Mouse (Mus musculus) gastrocnemius, adult 2 months (tissue): Measurements from ENCODE around the gene Alg9. TPM values are rescaled to one million over a fixed set of nuclear protein-coding genes. Genes with fewer than 3 reads are reported as not detected.
A peak's percentile ranks its signal among the peaks of the same experiment; 100 is the strongest.
"Not testable (repeated sequence)": the region's sequence is repeated elsewhere in the genome, so short reads cannot be mapped to it uniquely, and the experiment has no call there.

Source experiments
- DNase-seq: peaks from one replicate; pipeline ENCODE4 v3.0.0; 2022
- H3K27ac ChIP-seq: fragments of 200-600 bp; 2 replicates; pipeline ENCODE4 v1.8.1; 2022; ENCODE audit warnings: mild to moderate bottlenecking
- H3K4me3 ChIP-seq: fragments of 200-600 bp; 2 replicates; pipeline ENCODE4 v1.8.1; 2022; ENCODE audit warnings: mild to moderate bottlenecking, moderate library complexity
- CTCF ChIP-seq: fragments of 200-600 bp; IDR thresholded peaks from 2 replicates; pipeline ENCODE4 v1.8.1; 2022; ENCODE audit warnings: antibody characterized with exemption, mild to moderate bottlenecking, moderate library complexity
- intact Hi-C: fragments of 180-260 bp; cut with DNase I; formaldehyde crosslinking; loops from one replicate; pipeline ENCODE4 v1.15.1; 2025
- total RNA-seq, 2 experiments: library from RNA; stranded (reverse); gene quantifications; 2 replicates each; pipeline ENCODE4 v1.2.3; 2021

Alg9 gene
- total RNA-seq, 2 experiments from 2014 or later: 7.8 to 11.2 TPM

GRCm38 (mm10) chr9:50809146-50809545 is 34.3 kb downstream of the Alg9 start:
- intact Hi-C loops: no loop called here
- no peak for TF ChIP-seq CTCF
- Histone ChIP-seq H3K4me3 (peak overlapping the region; percentile 26; the same call in 1 of the 2 replicates), H3K27ac (peak overlapping the region; percentile 94)
- DNase-seq: peak; percentile 70

- intact Hi-C loops: no loop called here
- DNase-seq: no peak
- Histone ChIP-seq H3K4me3 (no peak overlapping the region), H3K27ac (peak overlapping the region; percentile 94)
- no peak for TF ChIP-seq CTCF
These were observed 36.4 kb downstream of the Alg9 start for GRCm38 (mm10) chr9:50811187-50811586.

- no peak for TF ChIP-seq CTCF
- Histone ChIP-seq H3K27ac (peak overlapping the region; percentile 94; the same call in 1 of the 2 replicates), H3K4me3 (no peak overlapping the region)
- DNase-seq: no peak
- intact Hi-C loops: no loop called here
These were observed 36.9 kb downstream of the Alg9 start for GRCm38 (mm10) chr9:50811746-50812145.

GRCm38 (mm10) chr9:50813796-50814195 is 39.0 kb downstream of the Alg9 start:
- intact Hi-C loops: no loop called here
- H3K27ac ChIP-seq: no peak overlapping the region
- no peak for TF ChIP-seq CTCF
- DNase-seq: no peak
- no peak overlapping the region for H3K4me3 ChIP-seq

GRCm38 (mm10) chr9:50815666-50816065 is 40.8 kb downstream of the Alg9 start:
- TF ChIP-seq CTCF: no peak
- intact Hi-C loops: no loop called here

GRCm38 (mm10) chr9:50816512-50816911 is 41.7 kb downstream of the Alg9 start:
- no peak for TF ChIP-seq CTCF
- Histone ChIP-seq H3K4me3 (no peak overlapping the region), H3K27ac (no peak overlapping the region)
- intact Hi-C loops: no loop called here
- no peak for DNase-seq

More at GRCm38 (mm10) chr9:50815666-50816065, 40.8 kb downstream of the Alg9 start:
- DNase-seq: no peak
- Histone ChIP-seq H3K27ac (no peak overlapping the region), H3K4me3 (no peak overlapping the region)

GRCm38 (mm10) chr9:50818050-50818449 is 43.2 kb downstream of the Alg9 start:
- intact Hi-C loops: no loop called here
- no peak for TF ChIP-seq CTCF
- Histone ChIP-seq H3K27ac (no peak overlapping the region), H3K4me3 (no peak overlapping the region)
- no peak for DNase-seq

GRCm38 (mm10) chr9:50819716-50820115 is 44.9 kb downstream of the Alg9 start:
- intact Hi-C loops: no loop called here
- Histone ChIP-seq H3K4me3 (no peak overlapping the region), H3K27ac (no peak overlapping the region)
- no peak for DNase-seq
- no peak for TF ChIP-seq CTCF

- TF ChIP-seq CTCF: no peak
- intact Hi-C loops: no loop called here
- no peak overlapping the region for H3K4me3 ChIP-seq
- no peak overlapping the region for H3K27ac ChIP-seq
- DNase-seq: no peak
These were observed 46.8 kb downstream of the Alg9 start for GRCm38 (mm10) chr9:50821651-50822050.

GRCm38 (mm10) chr9:50822216-50822615 is 47.4 kb downstream of the Alg9 start:
- no peak for DNase-seq
- TF ChIP-seq CTCF: no peak
- intact Hi-C loops: no loop called here
- no peak overlapping the region for H3K27ac ChIP-seq
- H3K4me3 ChIP-seq: no peak overlapping the region

GRCm38 (mm10) chr9:50823779-50824453 is 49.1 kb downstream of the Alg9 start:
- TF ChIP-seq CTCF: no peak
- intact Hi-C loops: no loop called here
- DNase-seq: no peak

GRCm38 (mm10) chr9:50831514-50831913 is 56.7 kb downstream of the Alg9 start:
- H3K4me3 ChIP-seq: no peak overlapping the region
- no peak overlapping the region for H3K27ac ChIP-seq
- intact Hi-C loops: no loop called here
- DNase-seq: no peak
- TF ChIP-seq CTCF: no peak

More at GRCm38 (mm10) chr9:50823779-50824453, 49.1 kb downstream of the Alg9 start:
- no peak overlapping the region for H3K4me3 ChIP-seq
- no peak overlapping the region for H3K27ac ChIP-seq

GRCm38 (mm10) chr9:50832162-50832561 is 57.3 kb downstream of the Alg9 start:
- no peak overlapping the region for H3K27ac ChIP-seq
- no peak overlapping the region for H3K4me3 ChIP-seq
- intact Hi-C loops: no loop called here
- no peak for DNase-seq
- no peak for TF ChIP-seq CTCF

GRCm38 (mm10) chr9:50832582-50832981 is 57.8 kb downstream of the Alg9 start:
- H3K4me3 ChIP-seq, DNase-seq, intact Hi-C loops, H3K27ac ChIP-seq: not testable (repeated sequence)
